Mouse (Mus musculus) CH12F3 (cell line): ENCODE data around the gene C130050O18Rik.
"Not testable (repeated sequence)": the region's sequence is repeated elsewhere in the genome, so short reads cannot be mapped to it uniquely, and the experiment has no call there.

Source experiments
- in situ Hi-C: fragments of 300-500 bp; cut with MboI; formaldehyde crosslinking; loops from 2 replicates; pipeline ENCODE4 v1.14.3; 2020; ENCODE audit warnings: low sequenced_read_pairs

C130050O18Rik gene

DNA sequence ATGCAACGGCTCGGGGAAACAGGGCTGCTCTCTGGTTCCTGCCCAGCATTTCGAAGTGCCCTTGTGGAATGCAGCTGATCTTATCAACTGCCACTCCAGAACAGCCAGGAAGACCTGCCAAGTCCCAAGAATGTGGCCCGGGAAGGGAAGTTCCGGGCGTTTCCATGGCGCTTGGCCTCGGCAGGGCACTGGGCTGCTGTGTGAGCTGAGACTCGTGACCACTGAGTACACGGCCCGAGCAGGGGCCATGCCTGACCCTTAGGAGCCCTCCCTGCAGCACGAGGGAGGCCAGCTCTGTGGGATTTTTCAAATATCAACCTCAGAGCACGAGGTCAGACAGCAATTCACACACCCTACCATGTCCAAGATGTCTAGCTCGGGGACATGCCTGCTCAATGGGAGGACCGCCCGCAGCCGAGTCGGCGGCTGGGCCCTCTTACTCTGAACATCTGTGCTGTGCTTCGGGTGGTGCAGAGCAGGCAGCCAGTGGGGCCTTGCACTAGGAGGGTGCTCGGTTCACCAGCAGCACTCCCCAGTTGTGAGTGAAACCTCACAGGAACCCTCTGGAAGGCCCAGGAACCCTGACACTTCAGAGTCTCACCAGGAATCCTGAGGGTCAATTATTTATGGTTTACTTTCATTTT, 26.0 kb upstream of the C130050O18Rik start:
- in situ Hi-C loops = no loop called here

DNA sequence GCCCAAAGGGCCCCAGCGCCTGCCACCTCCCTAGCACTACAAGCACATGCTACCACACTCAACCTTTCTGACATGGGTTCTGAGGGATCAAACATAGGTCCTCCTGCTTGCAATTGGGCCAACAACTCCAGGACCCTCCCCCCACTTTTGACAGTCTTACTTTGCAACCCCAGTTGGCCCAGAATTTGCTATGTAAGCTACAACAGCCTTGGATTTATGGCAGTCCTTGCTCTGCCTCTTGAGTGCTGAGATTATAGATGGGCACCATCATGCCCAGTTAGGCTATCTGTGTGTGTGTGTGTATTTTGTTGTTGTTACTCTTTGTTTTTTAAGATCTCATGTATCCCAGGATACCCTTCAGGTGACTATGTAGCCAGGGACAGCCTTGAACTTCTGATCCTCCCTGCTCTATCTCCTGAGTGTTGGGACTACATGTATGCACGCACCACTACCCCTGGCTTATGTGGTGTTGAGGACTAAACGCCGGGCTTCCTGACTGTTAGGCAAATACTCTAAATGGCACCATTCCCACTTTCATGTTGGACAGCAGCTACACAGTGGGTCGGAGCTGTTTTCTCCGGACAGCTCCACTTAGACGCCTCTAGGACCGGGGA, 25.2 kb upstream of the C130050O18Rik start:
- in situ Hi-C loops = no loop called here

DNA sequence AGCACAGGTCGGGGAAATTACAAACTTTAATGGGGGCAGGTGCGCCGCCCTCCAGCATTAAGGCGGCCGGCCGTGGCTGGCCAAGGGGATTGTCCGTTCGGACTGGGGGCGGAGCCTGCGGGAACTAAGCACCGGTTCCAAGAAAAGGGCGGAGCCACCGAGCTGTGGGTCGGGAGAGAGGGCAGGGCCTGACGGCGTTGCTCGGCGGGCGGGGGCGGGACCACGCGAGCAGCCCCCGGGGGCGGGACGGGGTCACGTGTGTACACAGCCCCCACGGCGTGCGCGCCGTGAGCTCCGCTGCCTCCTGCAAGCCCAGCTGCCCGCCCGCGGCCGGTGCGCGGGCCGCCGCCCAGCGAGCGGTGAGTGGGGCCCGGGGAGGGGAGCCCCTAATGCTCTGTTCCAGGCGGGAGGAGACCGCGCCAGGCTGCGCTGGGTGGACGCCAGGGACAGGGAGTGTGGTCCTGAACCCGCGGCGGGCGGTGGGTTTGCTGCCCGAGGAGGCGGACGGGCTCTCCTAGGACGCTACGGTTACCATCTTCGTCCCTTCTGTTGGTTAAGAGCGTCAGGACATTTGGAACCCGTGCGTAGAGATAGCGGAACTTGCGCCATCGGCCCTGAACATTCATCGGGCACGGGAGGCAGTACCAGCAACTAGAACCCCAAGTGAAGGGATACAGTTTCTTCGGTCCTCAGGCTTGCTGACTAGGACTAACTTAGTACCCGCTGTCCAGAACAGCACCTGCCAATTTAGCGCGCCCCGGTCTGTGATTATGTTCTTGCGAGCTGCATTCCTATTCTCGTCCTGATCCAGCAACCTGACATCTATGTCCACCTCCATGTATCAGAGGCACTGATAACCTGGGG, 24.5 kb upstream of the C130050O18Rik start:
- in situ Hi-C loops = no loop called here

DNA sequence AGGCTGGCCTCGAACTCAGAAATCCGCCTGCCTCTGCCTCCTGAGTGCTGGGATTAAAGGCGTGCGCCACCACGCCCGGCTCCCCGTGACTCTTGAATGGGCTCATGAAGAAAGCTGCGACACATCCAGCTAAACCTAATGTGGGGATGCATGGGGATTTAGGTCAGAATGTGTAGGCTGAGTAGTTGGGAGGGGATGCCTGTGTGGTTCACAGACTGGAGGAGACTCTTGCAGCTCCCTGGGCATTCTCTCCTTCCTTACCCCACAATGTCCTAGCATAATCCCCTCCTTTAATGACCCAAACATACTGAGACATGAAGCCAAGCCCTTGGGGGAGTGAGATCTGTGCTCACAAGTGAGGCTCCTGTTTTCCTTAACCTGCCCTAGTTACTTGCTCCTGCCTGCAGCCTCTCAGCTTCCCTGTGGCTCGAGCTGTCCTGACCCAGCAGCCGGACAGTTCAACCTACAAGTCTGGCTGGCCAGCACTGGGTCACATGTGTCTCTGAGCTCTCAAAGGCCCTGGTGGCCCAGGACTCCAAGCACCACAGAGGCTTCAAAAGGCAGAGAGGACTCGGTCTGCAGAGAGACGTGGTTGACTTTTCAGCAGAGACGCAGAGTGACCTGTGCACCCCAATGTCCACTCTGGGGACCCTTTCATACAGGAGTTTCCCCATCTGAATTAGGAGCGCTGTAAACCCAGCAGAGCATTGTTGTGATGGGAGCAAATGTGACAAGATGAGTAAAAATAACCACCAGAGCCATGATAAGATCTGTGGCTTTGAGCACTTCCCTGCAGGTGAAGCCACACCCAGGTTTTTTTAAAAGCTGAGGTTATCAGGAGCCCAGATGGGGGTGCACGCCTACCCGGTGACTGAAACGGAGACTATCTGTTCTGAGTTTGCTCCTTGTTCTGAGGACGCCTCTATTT, 23.2 kb upstream of the C130050O18Rik start:
- in situ Hi-C loops = no loop called here

DNA sequence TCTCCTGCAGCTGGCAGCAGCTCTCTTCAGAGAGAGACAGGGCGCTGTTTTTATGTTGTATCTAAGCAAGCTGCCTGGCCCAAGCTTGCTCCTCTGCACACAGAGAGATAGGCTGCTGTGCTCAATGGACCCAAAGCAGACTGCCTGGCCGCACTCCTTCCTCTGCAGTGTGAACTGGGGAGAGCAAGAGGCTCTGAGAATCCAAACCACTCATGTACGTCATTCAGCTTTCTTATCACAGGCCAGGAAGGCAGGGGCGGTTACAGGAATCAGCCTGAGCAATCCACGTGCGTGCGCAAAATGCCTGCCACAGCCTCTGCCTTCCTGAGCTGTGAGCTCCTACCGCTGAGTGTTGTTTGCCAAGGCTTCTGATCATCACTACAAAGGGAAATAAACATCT, 22.3 kb upstream of the C130050O18Rik start:
- in situ Hi-C loops = no loop called here

DNA sequence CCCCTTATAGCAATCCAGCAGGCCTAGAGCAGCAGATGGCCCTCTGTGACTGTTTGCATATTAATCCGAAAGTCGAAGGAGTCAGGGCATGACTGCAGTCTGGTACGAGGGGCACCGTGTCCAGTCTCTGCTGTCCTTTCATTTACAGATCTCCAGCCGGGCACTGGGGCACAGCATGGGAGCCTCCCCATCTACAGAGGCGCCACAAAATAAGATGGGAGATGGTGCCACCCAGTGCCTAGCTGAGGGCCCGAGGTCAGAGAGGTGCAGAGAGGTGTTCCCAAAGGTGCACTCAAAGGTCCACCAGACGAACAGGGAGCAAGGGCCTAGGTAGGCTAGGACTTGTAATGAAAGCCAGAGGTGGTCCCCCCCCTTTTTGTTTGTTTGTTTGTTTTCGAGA, 21.8 kb upstream of the C130050O18Rik start:
- in situ Hi-C loops = no loop called here

DNA sequence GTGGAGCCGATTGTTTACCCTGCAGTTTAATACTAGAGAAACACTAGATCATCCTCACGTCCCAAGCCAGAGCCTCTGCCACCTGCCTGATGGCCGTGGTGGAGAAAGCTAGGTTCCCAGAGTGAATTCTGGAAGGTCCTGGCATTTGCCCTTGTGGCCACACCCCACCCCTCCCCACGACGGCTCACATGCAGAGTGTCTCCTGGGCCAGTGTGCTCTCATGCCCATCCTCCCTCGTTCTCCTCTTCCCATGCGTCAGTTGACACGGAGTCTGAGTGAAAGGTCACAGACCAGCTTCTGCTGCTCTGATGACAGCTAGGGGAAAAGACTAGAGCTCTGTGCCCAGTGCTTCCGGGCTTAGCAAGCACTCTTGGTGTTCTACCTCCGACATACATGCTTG, 20.5 kb upstream of the C130050O18Rik start:
- in situ Hi-C loops = no loop called here

DNA sequence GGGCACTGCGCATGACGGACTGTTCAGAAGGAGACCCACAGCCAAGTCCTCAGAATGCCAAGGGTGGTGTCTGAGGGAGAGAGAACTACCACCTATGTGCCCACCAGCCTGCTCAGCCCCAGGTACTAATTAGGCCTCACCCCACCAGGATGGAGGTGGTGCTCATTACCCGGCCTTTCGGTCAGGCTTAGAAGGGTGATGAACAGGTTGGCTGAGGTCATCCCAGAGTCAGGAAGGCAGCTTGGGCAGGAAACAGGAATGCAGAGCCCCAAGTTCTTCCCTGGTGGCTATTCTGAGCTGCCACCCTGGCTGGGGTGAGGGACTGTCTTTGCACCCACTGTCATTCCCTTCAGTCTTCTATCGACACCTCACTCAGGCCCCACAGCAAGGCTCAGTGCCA, 19.0 kb upstream of the C130050O18Rik start:
- in situ Hi-C loops = no loop called here

DNA sequence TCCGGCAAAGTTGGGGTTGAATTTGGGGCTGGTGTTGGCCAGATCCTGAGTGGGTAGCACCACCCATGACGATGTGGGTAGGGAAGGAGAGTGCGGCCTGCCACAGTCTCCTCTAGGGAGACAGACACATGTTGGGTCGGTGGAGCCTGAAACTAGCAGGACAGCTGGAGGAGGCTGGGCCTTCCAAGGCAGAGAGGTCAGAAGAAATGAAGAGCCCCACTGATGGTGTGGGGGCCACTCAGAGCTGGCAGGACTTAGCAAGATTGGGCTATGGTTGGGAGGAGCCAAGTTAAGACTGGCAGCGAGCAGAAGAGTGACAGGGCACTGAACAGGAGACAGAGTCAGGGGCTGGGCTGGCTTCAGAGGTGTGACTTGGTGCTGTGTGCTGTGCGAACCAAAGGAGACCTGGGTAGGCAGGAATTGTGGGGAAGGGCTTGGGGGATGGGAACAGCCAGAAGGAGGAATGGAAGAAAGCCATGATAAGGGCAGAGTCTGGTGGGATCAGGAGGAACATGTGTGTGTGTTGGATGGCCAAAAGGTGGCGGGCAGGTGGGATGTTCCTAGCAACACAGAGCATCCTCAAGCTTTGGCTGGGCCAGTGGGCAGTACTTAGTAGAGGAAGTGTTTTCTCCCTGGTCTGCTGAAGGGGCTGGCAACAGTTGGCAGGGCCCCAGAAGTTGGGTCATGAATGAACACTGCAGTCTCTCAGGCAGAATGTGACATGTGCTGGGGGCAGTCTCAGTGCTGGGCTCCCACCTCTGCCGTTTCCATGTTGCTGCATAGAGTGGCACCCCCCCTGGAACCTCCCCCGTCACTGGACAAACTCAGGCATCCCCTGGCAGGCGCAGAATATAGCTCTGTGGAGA, 17.5 kb upstream of the C130050O18Rik start:
- in situ Hi-C loops = no loop called here

DNA sequence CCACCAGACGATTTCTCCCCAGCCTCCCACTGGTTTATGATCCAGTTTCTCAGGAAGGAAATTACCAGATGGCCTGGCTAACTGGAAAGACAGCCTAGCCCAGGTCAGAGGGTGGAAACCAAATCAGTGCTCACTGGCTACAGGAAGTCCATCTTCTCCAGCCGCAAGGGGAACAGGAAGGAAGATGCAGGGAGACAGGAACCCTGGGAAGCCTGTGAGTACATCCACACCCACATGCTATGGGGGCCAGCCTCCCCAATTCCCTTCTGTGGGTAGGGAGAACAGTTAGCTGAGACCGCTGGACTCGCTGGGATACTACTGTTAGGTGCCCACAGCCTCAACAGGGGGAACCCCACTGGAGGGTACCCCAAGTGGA, 16.9 kb upstream of the C130050O18Rik start:
- in situ Hi-C loops = no loop called here

DNA sequence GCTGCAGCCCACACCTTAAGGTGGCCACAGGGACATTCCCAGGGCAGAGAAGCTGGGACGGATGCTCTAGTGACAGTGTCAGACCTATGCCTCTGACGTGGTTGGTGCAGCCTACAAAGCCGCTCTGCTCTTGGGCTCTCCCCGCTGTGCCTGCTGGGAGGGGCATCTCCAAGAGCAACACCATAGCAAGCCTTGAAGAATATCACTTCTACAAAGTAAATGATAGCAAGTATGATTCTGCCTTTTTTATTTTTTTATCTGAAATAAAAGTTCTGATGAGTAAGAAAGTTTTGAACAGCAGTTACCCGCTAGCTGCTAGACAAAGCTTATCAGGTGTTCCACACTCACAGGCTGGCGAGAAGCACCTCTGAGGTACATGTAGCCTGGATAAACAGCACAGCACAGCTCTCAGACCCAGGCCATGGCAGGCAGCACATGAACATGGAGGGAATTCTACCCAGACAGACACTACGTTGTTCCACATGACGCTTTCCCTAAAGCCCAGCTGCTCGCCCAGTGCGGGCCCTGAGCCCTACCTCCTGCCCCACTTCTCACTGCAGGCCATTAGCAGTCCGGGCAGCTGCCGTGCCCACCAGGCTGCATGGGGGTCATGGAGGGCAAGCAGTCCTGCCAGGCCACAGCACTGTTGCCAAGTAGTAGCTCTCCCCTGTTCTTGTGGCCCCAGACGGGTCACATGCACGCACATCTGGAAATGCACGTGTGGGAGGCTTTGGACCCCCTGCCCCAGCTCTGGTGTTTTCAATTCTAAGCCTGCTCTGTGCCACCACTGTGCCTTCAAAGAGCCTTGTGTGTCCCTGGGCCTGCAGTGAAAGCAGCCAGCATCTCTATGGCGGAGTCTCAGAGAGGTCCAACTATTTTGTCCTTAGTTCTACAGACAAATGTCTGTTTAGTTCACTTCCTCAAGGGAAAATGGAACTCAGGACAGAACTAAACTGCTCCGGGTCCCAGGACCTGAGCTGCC, 16.1 kb upstream of the C130050O18Rik start:
- in situ Hi-C loops = no loop called here

DNA sequence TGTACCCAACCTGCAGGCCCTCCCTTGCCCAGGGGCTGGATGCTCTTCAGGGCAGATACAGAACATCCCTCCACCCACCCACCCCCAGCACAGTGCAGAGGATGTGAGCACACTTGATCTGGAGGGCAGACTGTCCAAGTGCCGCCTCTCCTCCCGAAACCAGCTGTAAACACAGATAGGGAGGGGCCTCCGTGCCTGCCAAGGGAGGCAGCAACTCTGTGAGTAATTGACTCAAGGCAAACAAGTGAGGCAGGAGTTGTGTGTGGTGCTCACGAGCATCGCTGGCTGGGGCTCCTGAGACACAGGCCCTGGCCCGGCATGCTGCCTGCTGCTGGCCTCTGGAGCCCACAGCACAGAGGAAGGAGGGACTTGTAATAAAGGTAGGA, 15.4 kb upstream of the C130050O18Rik start:
- in situ Hi-C loops = no loop called here

DNA sequence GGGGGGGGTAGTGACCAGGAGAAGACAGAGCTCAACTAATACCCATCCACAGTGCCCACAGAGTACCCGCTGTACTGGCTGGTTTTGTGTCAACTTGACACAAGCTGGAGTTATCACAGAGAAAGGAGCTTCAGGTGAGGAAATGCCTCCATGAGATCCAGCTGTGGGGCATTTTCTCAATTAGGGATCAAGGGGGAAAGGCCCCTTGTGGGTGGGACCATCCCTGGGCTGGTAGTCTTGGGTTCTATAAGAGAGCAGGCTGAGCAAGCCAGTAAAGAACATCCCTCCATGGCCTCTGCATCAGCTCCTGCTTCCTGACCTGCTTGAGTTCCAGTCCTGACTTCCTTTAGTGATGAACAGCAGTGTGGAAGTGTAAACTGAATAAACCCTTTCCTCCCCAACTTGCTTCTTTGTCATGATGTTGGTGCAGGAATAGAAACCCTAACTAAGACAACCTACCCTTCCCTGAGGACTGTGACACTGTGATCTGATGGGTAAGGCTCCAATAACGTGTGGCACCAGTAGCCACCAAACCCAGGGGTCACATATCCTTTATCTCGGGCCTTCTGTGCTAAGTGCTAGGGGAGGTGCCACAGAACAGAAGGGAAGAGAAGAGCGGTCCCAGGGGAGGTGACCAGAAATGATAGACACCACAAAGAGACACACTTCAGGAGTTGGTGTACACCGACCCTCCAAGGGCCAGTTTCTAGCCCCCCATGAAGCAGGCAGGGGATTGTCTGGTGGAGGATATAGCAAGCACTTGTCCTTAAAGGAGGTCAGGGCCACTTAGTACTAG, 14.6 kb upstream of the C130050O18Rik start:
- in situ Hi-C loops = not testable (repeated sequence)

DNA sequence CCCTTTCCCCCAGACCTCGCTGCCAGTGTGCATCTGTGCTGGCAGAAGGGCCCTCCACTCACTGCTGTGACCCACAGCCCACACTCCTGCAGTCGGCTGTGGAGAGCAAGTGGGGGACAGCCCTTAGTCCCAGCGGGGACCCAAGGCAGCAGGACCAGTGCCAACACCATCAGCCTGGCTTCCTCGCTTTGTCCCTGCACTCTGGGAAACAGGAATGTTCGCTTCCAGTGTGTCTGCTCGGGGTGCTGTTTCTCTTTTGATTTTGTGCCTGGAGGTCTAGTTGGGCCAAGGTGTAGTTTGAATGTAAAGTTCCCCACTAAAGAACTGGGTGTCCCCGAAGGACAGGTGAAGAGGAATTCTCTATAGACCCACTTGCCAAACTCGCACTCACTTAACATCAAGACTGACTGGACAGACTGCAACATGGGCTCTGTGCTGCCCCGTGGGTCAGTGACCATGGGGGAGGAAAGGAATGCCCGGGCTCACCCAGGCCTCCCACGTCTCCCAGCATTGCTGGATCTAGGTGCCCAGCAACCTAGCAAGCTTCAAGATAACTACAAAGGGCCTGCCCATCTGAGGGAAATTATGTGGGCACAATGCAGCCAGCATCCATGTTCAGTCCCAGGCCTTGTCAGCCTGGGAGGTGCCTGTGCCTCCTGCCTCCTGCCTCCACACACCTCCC, 13.6 kb upstream of the C130050O18Rik start:
- in situ Hi-C loops = no loop called here

DNA sequence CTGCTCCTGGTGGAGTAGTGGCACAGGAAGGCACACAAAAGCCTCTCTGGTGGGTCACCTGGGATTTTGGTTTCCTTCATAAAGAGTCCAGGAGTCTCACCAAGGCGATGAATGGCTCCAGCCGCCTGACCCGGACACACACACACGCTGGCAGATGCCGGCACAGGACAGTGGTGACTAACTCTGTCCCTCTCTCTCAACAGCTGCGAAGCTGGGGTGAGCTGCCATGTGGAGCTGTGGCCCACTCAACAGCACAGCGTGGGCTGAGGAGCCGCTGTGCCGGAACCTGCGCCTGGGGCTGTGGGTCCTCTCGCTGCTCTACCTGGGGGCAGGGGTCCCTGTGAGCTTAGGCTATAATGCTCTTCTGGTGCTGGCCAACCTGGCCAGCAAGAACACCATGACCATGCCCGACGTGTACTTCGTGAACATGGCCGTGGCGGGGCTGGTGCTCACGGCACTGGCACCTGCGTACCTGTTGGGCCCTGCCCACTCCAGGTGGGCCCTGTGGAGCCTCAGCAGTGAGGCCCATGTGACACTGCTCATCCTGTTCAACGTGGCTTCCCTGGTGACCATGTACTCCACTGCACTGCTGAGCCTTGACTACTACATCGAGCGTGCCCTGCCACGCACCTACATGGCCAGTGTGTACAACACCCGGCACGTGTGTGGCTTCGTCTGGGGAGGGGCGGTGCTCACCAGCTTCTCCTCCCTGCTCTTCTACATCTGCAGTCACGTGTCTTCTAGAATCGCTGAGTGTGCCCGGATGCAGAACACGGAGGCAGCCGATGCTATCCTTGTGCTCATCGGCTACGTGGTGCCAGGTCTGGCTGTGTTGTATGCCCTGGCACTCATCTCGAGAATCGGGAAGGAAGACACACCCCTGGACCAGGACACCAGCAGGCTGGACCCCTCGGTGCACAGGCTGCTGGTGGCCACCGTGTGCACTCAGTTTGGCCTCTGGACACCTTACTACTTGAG, 12.6 kb upstream of the C130050O18Rik start:
- in situ Hi-C loops = no loop called here

DNA sequence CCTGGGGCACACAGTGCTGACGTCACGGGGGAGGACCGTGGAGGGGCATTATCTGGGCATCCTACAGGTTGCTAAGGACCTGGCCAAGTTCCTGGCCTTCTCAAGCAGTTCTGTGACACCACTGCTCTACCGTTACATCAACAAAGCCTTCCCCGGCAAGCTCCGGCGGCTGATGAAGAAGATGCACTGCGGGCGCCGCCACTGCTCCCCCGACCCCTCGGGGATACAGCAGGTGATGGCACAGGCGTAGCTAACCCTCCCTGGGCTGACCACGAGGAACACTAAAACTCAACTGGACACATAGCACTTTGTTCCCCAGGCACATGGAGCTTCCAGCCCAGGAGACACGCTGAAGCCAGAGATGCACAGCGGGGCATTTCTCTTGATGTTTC, 11.9 kb upstream of the C130050O18Rik start:
- in situ Hi-C loops = no loop called here
